Mouse (Mus musculus): ENCODE results near the gene Dglucy.

- TF ChIP-seq CTCF (IDR thresholded peaks at IDR 0.05; ENCODE audit: borderline replicate concordance, extremely low read depth, insufficient read depth, insufficient read length) (no peak), POLR2A (IDR thresholded peaks at IDR 0.05; ENCODE audit: borderline replicate concordance, extremely low read depth, insufficient read depth, insufficient read length, poor library complexity, severe bottlenecking) (no peak)
These were observed 83.4 kb downstream of the Dglucy start for GRCm38 (mm10) chr12:100862272-100862671.
